Mouse (Mus musculus): ENCODE data around the gene Mrpl54. TPM values are rescaled to one million over a fixed set of nuclear protein-coding genes. Genes with fewer than 3 reads are reported as not detected.

Mrpl54 gene
- polyA plus RNA-seq, 1 experiment from 2014 or later, result 247 TPM

GRCm38 (mm10) chr10:81216260-81216659 lies 50.5 kb downstream of the Mrpl54 start:
- peaks cover 3% of the 10 kb centered on the region; the same call in 1 of the 2 replicates for H3K27me3 ChIP-seq (ENCODE audit: control insufficient read depth, insufficient read depth, low read length)
- WGBS (ENCODE audit: insufficient replicate concordance), result 82% methylated on average over 6 of the region's 6 CpGs
- no peak overlapping the region for H3K4me2 ChIP-seq
- no peak overlapping the region for H3K4me3 ChIP-seq (ENCODE audit: low read depth, low read length)
- no peaks in the 10 kb centered on the region for H3K4me1 ChIP-seq (ENCODE audit: control insufficient read depth, insufficient read depth, low read length)
- no peak overlapping the region for H3K27ac ChIP-seq (ENCODE audit: low read depth, low read length)
- H3K9me3 ChIP-seq (replicated peaks; ENCODE audit: control insufficient read depth, low read length), result no peaks in the 10 kb centered on the region
- H3K36me3 ChIP-seq (ENCODE audit: control insufficient read depth, insufficient read depth, low read length), result no peaks in the 10 kb centered on the region
- no peak overlapping the region for H3K9ac ChIP-seq (ENCODE audit: low read depth, low read length)
- no peak for ATAC-seq (replicated peaks; ENCODE audit: insufficient number of reproducible peaks, low FRiP score, low TSS enrichment)

Small RNA genes lying within 50 kb of the gene (microRNA-seq; reads per million reads assigned to microRNA genes)
- 11.6 reads per million, percentile 46 among the genes with 10 or more reads in this experiment for gene Mir3057 (ENCODE audit: borderline number of aligned reads)

Other genes with a start within 250 kb of the Mrpl54 start
- gene Diras1, start 241.3 kb downstream of the Mrpl54 start, polyA plus RNA-seq (2014; fragmentation: Nextera tagmentation; extraction: Ambion mirVana), result 0.13 TPM in 1 of 2 replicates, not detected in the other
- gene Slc39a3, start 229.5 kb downstream of the Mrpl54 start, polyA plus RNA-seq (2014; fragmentation: Nextera tagmentation; extraction: Ambion mirVana), result 3.9 and 4.1 TPM in 2 replicates
- 130 and 159 TPM in 2 replicates for gene Sgta, start 206.8 kb downstream of the Mrpl54 start, polyA plus RNA-seq (2014; fragmentation: Nextera tagmentation; extraction: Ambion mirVana)
- gene Thop1, start 196.9 kb downstream of the Mrpl54 start, polyA plus RNA-seq (2014; fragmentation: Nextera tagmentation; extraction: Ambion mirVana), result 30.9 and 31.1 TPM in 2 replicates
- gene Creb3l3, start 168.1 kb downstream of the Mrpl54 start, polyA plus RNA-seq (2014; fragmentation: Nextera tagmentation; extraction: Ambion mirVana), result 0.37 and 1.0 TPM in 2 replicates
- 153 and 154 TPM in 2 replicates for gene Map2k2, start 161.0 kb downstream of the Mrpl54 start, polyA plus RNA-seq (2014; fragmentation: Nextera tagmentation; extraction: Ambion mirVana)
- 10.6 and 10.8 TPM in 2 replicates for gene Zbtb7a, start 131.7 kb downstream of the Mrpl54 start, polyA plus RNA-seq (2014; fragmentation: Nextera tagmentation; extraction: Ambion mirVana)
- gene Pias4, start 99.0 kb downstream of the Mrpl54 start, polyA plus RNA-seq (2014; fragmentation: Nextera tagmentation; extraction: Ambion mirVana), result 39.4 and 39.7 TPM in 2 replicates
- 313 and 338 TPM in 2 replicates for gene Eef2, start 90.3 kb downstream of the Mrpl54 start, polyA plus RNA-seq (2014; fragmentation: Nextera tagmentation; extraction: Ambion mirVana)
- gene Dapk3, start 83.9 kb downstream of the Mrpl54 start, polyA plus RNA-seq (2014; fragmentation: Nextera tagmentation; extraction: Ambion mirVana), result 44.1 and 47.4 TPM in 2 replicates
- 0.21 TPM in 1 of 2 replicates, not detected in the other for gene 4930442H23Rik, start 83.1 kb downstream of the Mrpl54 start, polyA plus RNA-seq (2014; fragmentation: Nextera tagmentation; extraction: Ambion mirVana)
- 2.2 and 3.6 TPM in 2 replicates for gene Nmrk2, start 64.9 kb downstream of the Mrpl54 start, polyA plus RNA-seq (2014; fragmentation: Nextera tagmentation; extraction: Ambion mirVana)
- gene Atcay, start 36.1 kb downstream of the Mrpl54 start, polyA plus RNA-seq (2014; fragmentation: Nextera tagmentation; extraction: Ambion mirVana), result 0.60 and 0.83 TPM in 2 replicates
- 2.3 and 3.7 TPM in 2 replicates for gene Zfr2, start 33.8 kb downstream of the Mrpl54 start, polyA plus RNA-seq (2014; fragmentation: Nextera tagmentation; extraction: Ambion mirVana)
- gene Matk, start 14.0 kb downstream of the Mrpl54 start, polyA plus RNA-seq (2014; fragmentation: Nextera tagmentation; extraction: Ambion mirVana), result 1.0 and 1.7 TPM in 2 replicates
- gene Apba3, start within 50 bp of the Mrpl54 start, polyA plus RNA-seq (2014; fragmentation: Nextera tagmentation; extraction: Ambion mirVana), result 41.2 and 44.1 TPM in 2 replicates
- 0.90 and 1.4 TPM in 2 replicates for gene Tjp3, start 24.6 kb upstream of the Mrpl54 start, polyA plus RNA-seq (2014; fragmentation: Nextera tagmentation; extraction: Ambion mirVana)
- gene Pip5k1c, start 26.0 kb upstream of the Mrpl54 start, polyA plus RNA-seq (2014; fragmentation: Nextera tagmentation; extraction: Ambion mirVana), result 30.2 and 32.1 TPM in 2 replicates
- gene Cactin, start 54.2 kb upstream of the Mrpl54 start, polyA plus RNA-seq (2014; fragmentation: Nextera tagmentation; extraction: Ambion mirVana), result 20.2 and 25.0 TPM in 2 replicates
- gene Tbxa2r, start 61.8 kb upstream of the Mrpl54 start, polyA plus RNA-seq (2014; fragmentation: Nextera tagmentation; extraction: Ambion mirVana), result 10.9 and 11.2 TPM in 2 replicates
- not detected in 2 replicates for gene Gipc3, start 76.3 kb upstream of the Mrpl54 start, polyA plus RNA-seq (2014; fragmentation: Nextera tagmentation; extraction: Ambion mirVana)
- gene Hmg20b, start 83.5 kb upstream of the Mrpl54 start, polyA plus RNA-seq (2014; fragmentation: Nextera tagmentation; extraction: Ambion mirVana), result 102 and 107 TPM in 2 replicates
- 4.6 and 4.7 TPM in 2 replicates for gene Mfsd12, start 90.6 kb upstream of the Mrpl54 start, polyA plus RNA-seq (2014; fragmentation: Nextera tagmentation; extraction: Ambion mirVana)
- gene 4930404N11Rik, start 98.9 kb upstream of the Mrpl54 start, polyA plus RNA-seq (2014; fragmentation: Nextera tagmentation; extraction: Ambion mirVana), result 0.23 and 0.67 TPM in 2 replicates
- 66.1 and 70.0 TPM in 2 replicates for gene Fzr1, start 111.6 kb upstream of the Mrpl54 start, polyA plus RNA-seq (2014; fragmentation: Nextera tagmentation; extraction: Ambion mirVana)
- 47.5 and 61.4 TPM in 2 replicates for gene Dohh, start 117.5 kb upstream of the Mrpl54 start, polyA plus RNA-seq (2014; fragmentation: Nextera tagmentation; extraction: Ambion mirVana)
- 1.4 and 2.9 TPM in 2 replicates for gene Gm48551, start 117.5 kb upstream of the Mrpl54 start, polyA plus RNA-seq (2014; fragmentation: Nextera tagmentation; extraction: Ambion mirVana)
- 0.55 and 1.2 TPM in 2 replicates for gene Gm48552, start 122.1 kb upstream of the Mrpl54 start, polyA plus RNA-seq (2014; fragmentation: Nextera tagmentation; extraction: Ambion mirVana)
- 4.2 and 5.8 TPM in 2 replicates for gene Smim24, start 126.1 kb upstream of the Mrpl54 start, polyA plus RNA-seq (2014; fragmentation: Nextera tagmentation; extraction: Ambion mirVana)
- gene Nfic, start 188.7 kb upstream of the Mrpl54 start, polyA plus RNA-seq (2014; fragmentation: Nextera tagmentation; extraction: Ambion mirVana), result 28.1 and 29.8 TPM in 2 replicates
- gene Celf5, start 215.8 kb upstream of the Mrpl54 start, polyA plus RNA-seq (2014; fragmentation: Nextera tagmentation; extraction: Ambion mirVana), result 0.19 and 0.31 TPM in 2 replicates
- 40.9 and 49.0 TPM in 2 replicates for gene Ncln, start 229.5 kb upstream of the Mrpl54 start, polyA plus RNA-seq (2014; fragmentation: Nextera tagmentation; extraction: Ambion mirVana)
- gene S1pr4, start 233.2 kb upstream of the Mrpl54 start, polyA plus RNA-seq (2014; fragmentation: Nextera tagmentation; extraction: Ambion mirVana), result 0.56 and 0.79 TPM in 2 replicates

Measured in heart, embryonic 11.5 days (tissue).